ENCODE assay signal across 7 mouse cellular contexts in genomic region chr6:84476466-84476865, GRCm38 (mm10).
DNase-seq lines count a peak whose midpoint lies in the region; ATAC-seq and TF ChIP-seq lines count a peak whose summit lies in the region.

No protein-coding gene starts in this region.

- no peak for TF ChIP-seq CTCF in brain, embryonic 14.5 days (IDR thresholded peaks at IDR 0.05; ENCODE audit: borderline replicate concordance, extremely low read depth, insufficient read depth, insufficient read length)

- no peaks in the 10 kb centered on the region for H3K9me3 ChIP-seq in hindbrain, embryonic 14.5 days (ENCODE audit: control insufficient read depth, low read length)
- no peaks in the 10 kb centered on the region for H3K9me3 ChIP-seq in hindbrain, embryonic 11.5 days (ENCODE audit: control insufficient read depth, low read length)
- H3K9me3 ChIP-seq in limb, embryonic 10.5 days (replicated peaks), result no peaks in the 10 kb centered on the region

- no peak overlapping the region for H3K9ac ChIP-seq in hindbrain, embryonic 14.5 days
- no peak overlapping the region for H3K9ac ChIP-seq in hindbrain, embryonic 11.5 days (ENCODE audit: low read depth, low read length)

- no peak overlapping the region for H3K4me2 ChIP-seq in hindbrain, embryonic 14.5 days (replicated peaks)
- no peak overlapping the region for H3K4me2 ChIP-seq in hindbrain, embryonic 11.5 days (replicated peaks; ENCODE audit: low read depth, low read length)

- H3K4me3 ChIP-seq in hindbrain, embryonic 14.5 days (replicated peaks; ENCODE audit: low read length), result no peak overlapping the region
- H3K4me3 ChIP-seq in hindbrain, embryonic 11.5 days (ENCODE audit: low read depth, low read length), result no peak overlapping the region
- H3K4me3 ChIP-seq in limb, embryonic 10.5 days, result no peak overlapping the region

- no peak for TF ChIP-seq POLR2A in brain, embryonic 14.5 days (IDR thresholded peaks at IDR 0.05; ENCODE audit: borderline replicate concordance, extremely low read depth, insufficient read depth, insufficient read length, poor library complexity, severe bottlenecking)

- DNase-seq in hindbrain, embryonic 14.5 days (ENCODE audit: low spot score), result peak; percentile 50
- DNase-seq in hindbrain, embryonic 11.5 days (ENCODE audit: low spot score), result no peak
- DNase-seq in NIH3T3 (ENCODE audit: low read depth) (peak; percentile 21), adipocyte (ENCODE audit: low spot score) (no peak)
- peak; percentile 60 for DNase-seq in brain, embryonic 14.5 days (ENCODE audit: low read depth)
- no peak for DNase-seq in limb, embryonic 10.5 days (ENCODE audit: low spot score)
- DNase-seq in natural killer cell, adult 2 months (ENCODE audit: low spot score in 2 of 2), result no peak

- peak; percentile 48; the same call in 1 of the 2 replicates for ATAC-seq in hindbrain, embryonic 14.5 days (ENCODE audit: low FRiP score)
- no peak for ATAC-seq in hindbrain, embryonic 11.5 days (ENCODE audit: low FRiP score)

- no peaks in the 10 kb centered on the region for H3K4me1 ChIP-seq in hindbrain, embryonic 14.5 days (replicated peaks; ENCODE audit: control insufficient read depth, insufficient read depth, low read length)
- no peaks in the 10 kb centered on the region for H3K4me1 ChIP-seq in hindbrain, embryonic 11.5 days (replicated peaks; ENCODE audit: control insufficient read depth, insufficient read depth, low read length)
- H3K4me1 ChIP-seq in limb, embryonic 10.5 days, result peaks cover 25% of the 10 kb centered on the region

- no peak overlapping the region for H3K27ac ChIP-seq in hindbrain, embryonic 14.5 days
- no peak overlapping the region for H3K27ac ChIP-seq in hindbrain, embryonic 11.5 days (ENCODE audit: low read depth, low read length)
- H3K27ac ChIP-seq in limb, embryonic 10.5 days, result peak overlapping the region; percentile 37; the same call in 1 of the 2 replicates

- H3K36me3 ChIP-seq in hindbrain, embryonic 14.5 days (replicated peaks; ENCODE audit: control insufficient read depth, insufficient read depth), result no peaks in the 10 kb centered on the region
- H3K36me3 ChIP-seq in hindbrain, embryonic 11.5 days (ENCODE audit: control insufficient read depth, insufficient read depth, low read length), result no peaks in the 10 kb centered on the region
- no peaks in the 10 kb centered on the region for H3K36me3 ChIP-seq in limb, embryonic 10.5 days

- 54% methylated on average over 9 of the region's 9 CpGs for WGBS in hindbrain, embryonic 14.5 days
- WGBS in hindbrain, embryonic 11.5 days, result 69% methylated on average over 9 of the region's 9 CpGs
- 66% methylated on average over 9 of the region's 9 CpGs for WGBS in limb, embryonic 10.5 days

- no peaks in the 10 kb centered on the region for H3K27me3 ChIP-seq in hindbrain, embryonic 14.5 days (ENCODE audit: control insufficient read depth, insufficient read depth, low read length)
- no peaks in the 10 kb centered on the region for H3K27me3 ChIP-seq in hindbrain, embryonic 11.5 days (ENCODE audit: control insufficient read depth, insufficient read depth, low read length)
- peaks cover 5% of the 10 kb centered on the region for H3K27me3 ChIP-seq in limb, embryonic 10.5 days (ENCODE audit: low read depth, poor library complexity, severe bottlenecking)

Comparison
In these comparisons a context has a peak if more than half of its experiments do, and no peak if none do; other contexts are left out.
1. DNase-seq: peak in hindbrain, embryonic 14.5 days (single experiment), NIH3T3 (single experiment) and brain, embryonic 14.5 days (single experiment); none in hindbrain, embryonic 11.5 days (single experiment), limb, embryonic 10.5 days (single experiment), natural killer cell, adult 2 months (0 of 2) and adipocyte (single experiment).